Mouse (Mus musculus): ENCODE data around the gene Nat14.

DNA sequence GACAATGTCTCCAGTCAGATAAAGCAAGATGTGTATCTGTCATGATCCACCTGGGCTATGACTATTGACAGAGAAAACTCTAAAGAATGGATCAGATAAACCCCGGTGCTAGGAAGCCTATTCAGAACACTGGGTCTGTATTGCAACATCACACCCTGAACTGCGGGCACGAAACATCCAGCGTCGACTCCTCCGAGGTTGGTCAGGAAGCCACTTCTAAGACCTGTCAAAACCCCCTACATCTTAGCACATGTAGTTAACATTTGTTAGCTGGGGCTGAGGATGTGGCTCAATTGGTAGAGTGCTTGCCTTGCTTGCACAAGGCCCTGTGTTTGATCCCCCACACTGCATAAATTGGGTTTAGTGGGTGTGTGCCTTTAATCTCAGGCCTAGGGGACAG is 26.6 kb downstream of the Nat14 start:
- no peak for TF ChIP-seq POLR2A (IDR thresholded peaks at IDR 0.05; ENCODE audit: insufficient read length, low read depth)
- TF ChIP-seq TCF12 (IDR thresholded peaks at IDR 0.05; ENCODE audit: insufficient read depth, poor library complexity, severe bottlenecking): no peak
- no peak for TF ChIP-seq SRF (IDR thresholded peaks at IDR 0.05; ENCODE audit: control insufficient read depth, insufficient read length, low read depth)

All from myocyte (in vitro differentiated cells).